Mouse (Mus musculus) embryonic facial prominence, embryonic 12.5 days (tissue): Measurements from ENCODE around the gene Pitpna. TPM values are rescaled to one million over a fixed set of nuclear protein-coding genes. Genes with fewer than 3 reads are reported as not detected.

Source experiments
- ATAC-seq: fragments of 200-750 bp; cut with Nextera tagmentation; 2 replicates; pipeline ENCODE4 v1.8.0; 2017; ENCODE audit not compliant: insufficient number of reproducible peaks, insufficient read depth, low FRiP score, low TSS enrichment
- H3K27ac ChIP-seq: fragments of 300-500 bp; sonication (generic); 2 replicates; pipeline ENCODE4 v1.5.1; 2016; ENCODE audit warnings: mild to moderate bottlenecking
- H3K27me3 ChIP-seq: fragments of 300-500 bp; sonication (generic); 2 replicates; pipeline ENCODE4 v1.6.1; 2016; ENCODE audit warnings: mild to moderate bottlenecking, moderate library complexity
- H3K36me3 ChIP-seq: fragments of 300-500 bp; sonication (generic); 2 replicates; pipeline ENCODE4 v1.6.1; 2016; ENCODE audit warnings: mild to moderate bottlenecking
- H3K4me1 ChIP-seq: fragments of 300-500 bp; sonication (generic); 2 replicates; pipeline ENCODE4 v1.6.1; 2016
- H3K4me2 ChIP-seq: fragments of 300-500 bp; sonication (generic); replicated peaks from 2 replicates; pipeline ENCODE4 v1.6.1; 2016; ENCODE audit warnings: mild to moderate bottlenecking, moderate library complexity
- H3K4me3 ChIP-seq: fragments of 300-500 bp; sonication (generic); 2 replicates; pipeline ENCODE4 v1.5.1; 2016; ENCODE audit warnings: mild to moderate bottlenecking
- H3K9ac ChIP-seq: fragments of 300-500 bp; sonication (generic); 2 replicates; pipeline ENCODE4 v1.6.1; 2016; ENCODE audit warnings: mild to moderate bottlenecking, moderate library complexity
- H3K9me3 ChIP-seq: fragments of 300-500 bp; sonication (generic); 2 replicates; pipeline ENCODE4 v1.6.1; 2016; ENCODE audit warnings: mild to moderate bottlenecking, moderate library complexity
- WGBS: fragments of 180-500 bp; shearing (Covaris S2); methylation state at CpG from one replicate; pipeline ENCODE4 v1.1.7; 2016; 5-methylcytosine and 5-hydroxymethylcytosine counted together
- polyA plus RNA-seq: library from polyadenylated mRNA; unstranded; fragments of >200 nt; fragmentation: Nextera tagmentation; extraction: Ambion mirVana; gene quantifications from 2 replicates; pipeline ENCODE4 v1.2.1, GENCODE M21; 2016

The Pitpna gene
- polyA plus RNA-seq, 1 experiment from 2014 or later, result 96.0 TPM

- 80% methylated on average over 2 of the region's 2 CpGs for WGBS
- H3K4me3 ChIP-seq, result no peak overlapping the region
- H3K4me1 ChIP-seq, result no peaks in the 10 kb centered on the region
- H3K4me2 ChIP-seq, result no peak overlapping the region
- H3K9me3 ChIP-seq, result no peaks in the 10 kb centered on the region
- H3K27me3 ChIP-seq, result no peaks in the 10 kb centered on the region
- no peak overlapping the region for H3K27ac ChIP-seq
- no peak for ATAC-seq
- H3K9ac ChIP-seq, result no peak overlapping the region
- peaks cover 64% of the 10 kb centered on the region for H3K36me3 ChIP-seq
These were observed 34.9 kb downstream of the Pitpna start for GRCm38 (mm10) chr11:75622588-75623329.

- H3K27ac ChIP-seq, result no peak overlapping the region
- H3K4me2 ChIP-seq, result no peak overlapping the region
- no peaks in the 10 kb centered on the region for H3K27me3 ChIP-seq
- H3K36me3 ChIP-seq, result peaks cover 59% of the 10 kb centered on the region
- WGBS, result 72% methylated on average over 2 of the region's 2 CpGs
- ATAC-seq, result no peak
- H3K4me3 ChIP-seq, result no peak overlapping the region
- no peak overlapping the region for H3K9ac ChIP-seq
- H3K9me3 ChIP-seq, result no peaks in the 10 kb centered on the region
- H3K4me1 ChIP-seq, result no peaks in the 10 kb centered on the region
These were observed 36.2 kb downstream of the Pitpna start for GRCm38 (mm10) chr11:75624102-75624554.

DNA sequence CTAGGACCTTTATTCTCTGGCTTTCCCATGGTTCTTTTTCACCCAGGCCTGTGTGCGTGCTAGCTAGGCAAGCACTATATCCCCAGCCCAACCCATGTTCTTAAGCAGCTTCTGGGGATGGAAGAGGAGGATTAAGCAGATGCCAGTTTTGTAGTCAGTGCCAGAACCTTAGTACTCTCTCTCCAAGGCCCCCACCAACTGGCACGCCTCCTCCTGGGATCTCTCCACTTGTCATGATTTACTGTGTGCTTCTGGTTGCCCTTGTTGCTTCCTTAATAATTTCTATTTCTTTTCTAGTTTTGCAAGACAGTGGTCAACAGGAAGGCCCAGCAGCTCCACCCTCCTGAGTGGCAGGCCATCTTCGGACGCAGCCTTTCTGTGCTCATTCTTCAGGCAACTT, 37.9 kb downstream of the Pitpna start:
- H3K27ac ChIP-seq, result no peak overlapping the region
- H3K27me3 ChIP-seq, result no peaks in the 10 kb centered on the region
- H3K9me3 ChIP-seq, result no peaks in the 10 kb centered on the region
- peaks cover 5% of the 10 kb centered on the region; the same call in 1 of the 2 replicates for H3K4me1 ChIP-seq
- no peak for ATAC-seq
- no peak overlapping the region for H3K4me3 ChIP-seq
- no peak overlapping the region for H3K4me2 ChIP-seq
- WGBS, result 92% methylated on average over 4 of the region's 4 CpGs
- H3K36me3 ChIP-seq, result peaks cover 42% of the 10 kb centered on the region
- H3K9ac ChIP-seq, result no peak overlapping the region

DNA sequence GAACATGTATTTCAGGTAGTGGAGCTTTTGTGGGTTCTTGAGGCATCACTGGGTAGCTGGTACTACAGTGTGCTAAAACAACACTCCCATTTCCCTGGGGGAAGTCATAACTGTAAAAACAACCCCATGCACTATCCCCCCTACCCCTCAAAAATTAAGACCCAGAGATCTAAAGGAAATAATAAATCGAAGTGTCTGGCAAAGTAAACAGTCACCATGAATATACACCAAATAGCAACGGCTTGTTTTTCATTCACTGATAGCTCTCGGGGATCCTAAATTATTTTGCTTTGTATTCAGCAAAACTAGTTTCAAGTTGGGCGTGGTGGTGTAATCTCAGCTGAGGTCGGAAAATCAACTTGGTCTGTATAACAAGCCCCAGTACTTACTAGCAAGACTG, 42.2 kb downstream of the Pitpna start:
- H3K4me3 ChIP-seq, result peak overlapping the region; percentile 62
- no peak for ATAC-seq
- H3K27me3 ChIP-seq, result no peaks in the 10 kb centered on the region
- H3K9ac ChIP-seq, result peak overlapping the region; percentile 69
- H3K9me3 ChIP-seq, result no peaks in the 10 kb centered on the region
- H3K27ac ChIP-seq, result 0 out of 2 replicates have a peak overlapping the region, but pooled peaks have one; percentile 69
- peaks cover 25% of the 10 kb centered on the region for H3K36me3 ChIP-seq
- peaks cover 16% of the 10 kb centered on the region for H3K4me1 ChIP-seq
- 14% methylated on average over 5 of the region's 5 CpGs for WGBS
- H3K4me2 ChIP-seq, result peak overlapping the region; percentile 86

DNA sequence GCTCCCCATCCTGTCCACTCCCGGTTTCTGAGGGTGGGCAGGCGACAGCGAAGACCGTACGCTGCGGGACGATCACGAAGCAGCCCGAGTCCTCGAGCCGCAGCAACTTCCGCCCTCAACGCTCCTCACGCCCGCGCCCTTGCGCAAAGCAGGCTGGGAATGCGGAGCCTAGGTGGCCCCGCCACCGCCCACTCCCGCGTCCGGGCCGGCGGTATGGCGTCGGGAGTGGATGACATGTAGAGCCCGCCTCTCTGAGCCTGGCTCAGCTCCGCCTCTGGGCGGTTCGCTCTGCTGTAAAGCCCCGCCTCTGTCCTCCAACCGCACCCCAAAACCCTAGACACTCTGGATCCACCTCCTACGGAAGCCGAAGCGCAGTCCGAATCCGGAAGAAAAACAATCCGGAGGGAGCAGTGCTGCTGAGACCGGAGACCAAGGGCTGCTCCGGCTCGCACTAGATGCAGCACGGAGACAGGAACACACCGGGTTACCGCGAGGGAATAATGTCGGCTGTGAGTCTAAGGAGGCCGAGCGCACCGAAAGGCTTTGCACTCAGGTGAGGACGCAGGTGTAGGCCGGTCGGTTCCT, 42.8 kb downstream of the Pitpna start, which contains the start of gene Inpp5k:
Inpp5k (plus strand) TSS at position 344 of the 585 bp plus-strand sequence.
- Histone ChIP-seq H3K27me3 (no peaks in the 10 kb centered on the region), H3K9ac (peak within 1 kb of the TSS; percentile 69), H3K27ac (peak within 1 kb of the TSS; percentile 69), H3K4me2 (peak within 1 kb of the TSS; percentile 86), H3K36me3 (peaks cover 20% of the 10 kb centered on the region), H3K4me3 (peak within 1 kb of the TSS; percentile 62), H3K4me1 (peaks cover 23% of the 10 kb centered on the region), H3K9me3 (no peaks in the 10 kb centered on the region)
- WGBS, result under 1% methylated on average over 49 of the region's 53 CpGs
- ATAC-seq, result peak; percentile 98

- peak overlapping the region; percentile 86 for H3K4me2 ChIP-seq
- H3K9me3 ChIP-seq, result no peaks in the 10 kb centered on the region
- peak overlapping the region; percentile 52 for H3K9ac ChIP-seq
- H3K27ac ChIP-seq, result no peak overlapping the region
- H3K4me3 ChIP-seq, result peak overlapping the region; percentile 62
- H3K27me3 ChIP-seq, result no peaks in the 10 kb centered on the region
- ATAC-seq, result no peak
- 14% methylated on average over 13 of the region's 13 CpGs for WGBS
- H3K4me1 ChIP-seq, result peaks cover 23% of the 10 kb centered on the region
- H3K36me3 ChIP-seq, result peaks cover 14% of the 10 kb centered on the region
These were observed 43.8 kb downstream of the Pitpna start for GRCm38 (mm10) chr11:75631561-75632225.

DNA sequence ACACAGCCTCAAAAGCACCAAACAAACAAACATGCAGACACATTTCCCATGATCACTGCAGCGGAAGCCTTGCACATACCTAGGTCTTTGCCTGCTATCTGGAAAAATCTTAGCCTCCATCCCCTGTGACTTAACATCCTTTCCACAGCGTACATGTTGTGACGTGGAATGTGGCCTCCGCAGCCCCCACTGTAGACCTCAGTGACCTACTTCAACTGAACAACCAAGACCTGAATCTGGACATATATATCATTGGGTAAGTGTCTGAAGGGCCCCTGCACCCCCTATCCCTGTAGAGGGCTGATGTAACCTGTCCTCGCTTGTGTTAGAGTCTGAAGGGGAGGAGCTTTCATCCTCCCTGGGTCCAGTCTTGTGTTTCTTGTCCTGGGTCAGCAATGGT, 45.0 kb downstream of the Pitpna start:
- no peak for ATAC-seq
- H3K4me3 ChIP-seq, result no peak overlapping the region
- no peak overlapping the region for H3K4me2 ChIP-seq
- H3K4me1 ChIP-seq, result peaks cover 23% of the 10 kb centered on the region
- H3K9ac ChIP-seq, result no peak overlapping the region
- H3K36me3 ChIP-seq, result peaks cover 5% of the 10 kb centered on the region; the same call in 1 of the 2 replicates
- no peak overlapping the region for H3K27ac ChIP-seq
- H3K27me3 ChIP-seq, result no peaks in the 10 kb centered on the region
- WGBS, result 91% methylated on average over 5 of the region's 5 CpGs
- H3K9me3 ChIP-seq, result no peaks in the 10 kb centered on the region

GRCm38 (mm10) chr11:75634801-75635200, 46.9 kb downstream of the Pitpna start:
- Histone ChIP-seq H3K4me2 (no peak overlapping the region), H3K9me3 (no peaks in the 10 kb centered on the region), H3K9ac (no peak overlapping the region), H3K27me3 (no peaks in the 10 kb centered on the region), H3K4me1 (peaks cover 21% of the 10 kb centered on the region), H3K27ac (no peak overlapping the region), H3K36me3 (peaks cover 6% of the 10 kb centered on the region; the same call in 1 of the 2 replicates), H3K4me3 (no peak overlapping the region)
- no peak for ATAC-seq
- 79% methylated on average over 3 of the region's 3 CpGs for WGBS

- no peaks in the 10 kb centered on the region for H3K9me3 ChIP-seq
- H3K9ac ChIP-seq, result no peak overlapping the region
- H3K4me2 ChIP-seq, result no peak overlapping the region
- H3K27me3 ChIP-seq, result no peaks in the 10 kb centered on the region
- H3K4me3 ChIP-seq, result no peak overlapping the region
- H3K36me3 ChIP-seq, result peaks cover 6% of the 10 kb centered on the region; the same call in 1 of the 2 replicates
- 55% methylated on average over 11 of the region's 11 CpGs for WGBS
- H3K27ac ChIP-seq, result no peak overlapping the region
- H3K4me1 ChIP-seq, result peaks cover 18% of the 10 kb centered on the region
- no peak for ATAC-seq
These were observed 47.4 kb downstream of the Pitpna start for GRCm38 (mm10) chr11:75635315-75635714.

GRCm38 (mm10) chr11:75643323-75643722, 55.4 kb downstream of the Pitpna start:
- no peaks in the 10 kb centered on the region for H3K4me1 ChIP-seq
- WGBS, result 72% methylated on average over 5 of the region's 5 CpGs
- no peak overlapping the region for H3K4me3 ChIP-seq
- H3K27me3 ChIP-seq, result no peaks in the 10 kb centered on the region
- H3K4me2 ChIP-seq, result no peak overlapping the region
- H3K27ac ChIP-seq, result no peak overlapping the region
- H3K36me3 ChIP-seq, result 0 out of 2 replicates have a peak, but pooled peaks cover 3% of the 10 kb centered on the region
- no peak overlapping the region for H3K9ac ChIP-seq
- ATAC-seq, result no peak
- no peaks in the 10 kb centered on the region for H3K9me3 ChIP-seq

- H3K9me3 ChIP-seq, result no peaks in the 10 kb centered on the region
- no peak overlapping the region for H3K27ac ChIP-seq
- no peaks in the 10 kb centered on the region for H3K36me3 ChIP-seq
- no peak for ATAC-seq
- H3K4me2 ChIP-seq, result no peak overlapping the region
- H3K4me3 ChIP-seq, result no peak overlapping the region
- H3K27me3 ChIP-seq, result no peaks in the 10 kb centered on the region
- no peak overlapping the region for H3K9ac ChIP-seq
- no peaks in the 10 kb centered on the region for H3K4me1 ChIP-seq
- WGBS, result 86% methylated on average over 9 of the region's 9 CpGs
These were observed 56.8 kb downstream of the Pitpna start for GRCm38 (mm10) chr11:75644684-75645083.
